Mouse (Mus musculus) bone marrow, adult 2 months (tissue): ENCODE results near the gene Islr. TPM values are rescaled to one million over a fixed set of nuclear protein-coding genes. Genes with fewer than 3 reads are reported as not detected.

Experiments
- H3K27ac ChIP-seq: fragments of 200-500 bp; 2 replicates; pipeline ENCODE4 v1.5.1; 2012; ENCODE audit warnings: low read depth, mild to moderate bottlenecking, control low read depth, inconsistent platforms, low read length; ENCODE audit not compliant: control insufficient read depth, poor library complexity, insufficient read depth
- H3K4me1 ChIP-seq: fragments of 200-500 bp; 2 replicates; pipeline ENCODE4 v1.6.1; 2011; ENCODE audit warnings: low read length; ENCODE audit not compliant: control insufficient read depth, insufficient read depth
- H3K4me3 ChIP-seq: fragments of 200-500 bp; replicated peaks from 2 replicates; pipeline ENCODE3; 2011; ENCODE audit warnings: mild to moderate bottlenecking, low read depth, low read length, control low read depth; ENCODE audit not compliant: control insufficient read depth
- CTCF ChIP-seq: fragments of 200-500 bp; IDR thresholded peaks from 2 replicates; pipeline ENCODE4 v1.5.1; 2011; ENCODE audit warnings: low read length, control low read depth; ENCODE audit not compliant: control insufficient read depth, insufficient read depth
- POLR2A ChIP-seq: fragments of 200-500 bp; IDR thresholded peaks from 2 replicates; pipeline ENCODE4 v1.6.1; 2011; ENCODE audit warnings: low read depth, mild to moderate bottlenecking, control low read depth, low read length, borderline replicate concordance; ENCODE audit not compliant: control insufficient read depth
- WGBS: fragments of 180-500 bp; shearing (Covaris S2); methylation state at CpG from one replicate; pipeline ENCODE4 v1.1.7; 2018; 5-methylcytosine and 5-hydroxymethylcytosine counted together
- polyA plus RNA-seq: library from polyadenylated mRNA; stranded (reverse); fragments of >200 nt; gene quantifications from 2 replicates; pipeline ENCODE4 v1.2.4, GENCODE M21; 2011; ENCODE audit warnings: low replicate concordance; ENCODE audit not compliant: missing spikeins, insufficient read depth, insufficient read length

The Islr gene
- polyA plus RNA-seq, 1 experiment: 6.3 TPM

- Histone ChIP-seq H3K4me1 (no peaks in the 10 kb centered on the region), H3K4me3 (no peak overlapping the region), H3K27ac (no peak overlapping the region)
- 7% methylated on average over 22 of the region's 22 CpGs for WGBS
- no peak for TF ChIP-seq CTCF
- TF ChIP-seq POLR2A: no peak
These were observed 90.7 kb downstream of the Islr start for GRCm38 (mm10) chr9:58113279-58113884.

- TF ChIP-seq CTCF (no peak), POLR2A (no peak)
- no peak overlapping the region for H3K4me3 ChIP-seq
- 33% methylated on average over 6 of the region's 6 CpGs for WGBS
- no peak overlapping the region for H3K27ac ChIP-seq
- H3K4me1 ChIP-seq: no peaks in the 10 kb centered on the region
These were observed 91.2 kb downstream of the Islr start for GRCm38 (mm10) chr9:58112866-58113278.

- Histone ChIP-seq H3K4me3 (no peak overlapping the region), H3K4me1 (no peaks in the 10 kb centered on the region), H3K27ac (no peak overlapping the region)
- 41% methylated on average over 6 of the region's 6 CpGs for WGBS
- TF ChIP-seq CTCF (no peak), POLR2A (no peak)
These were observed 91.8 kb downstream of the Islr start for GRCm38 (mm10) chr9:58112321-58112751.

GRCm38 (mm10) chr9:58111431-58111830 lies 92.7 kb downstream of the Islr start:
- Histone ChIP-seq H3K27ac (no peak overlapping the region), H3K4me1 (no peaks in the 10 kb centered on the region), H3K4me3 (no peak overlapping the region)
- TF ChIP-seq CTCF (no peak), POLR2A (no peak)
- WGBS: 59% methylated on average over 6 of the region's 6 CpGs

- 75% methylated on average over 5 of the region's 5 CpGs for WGBS
- TF ChIP-seq CTCF: no peak
- no peak for TF ChIP-seq POLR2A
- no peaks in the 10 kb centered on the region for H3K4me1 ChIP-seq
- no peak overlapping the region for H3K4me3 ChIP-seq
- H3K27ac ChIP-seq: no peak overlapping the region
These were observed 93.3 kb downstream of the Islr start for GRCm38 (mm10) chr9:58110787-58111186.

- TF ChIP-seq POLR2A (no peak), CTCF (no peak)
- H3K4me1 ChIP-seq: no peaks in the 10 kb centered on the region
- H3K4me3 ChIP-seq: no peak overlapping the region
- no peak overlapping the region for H3K27ac ChIP-seq
- WGBS: 77% methylated on average over 5 of the region's 5 CpGs
These were observed 96.6 kb downstream of the Islr start for GRCm38 (mm10) chr9:58107494-58107893.

Other genes with a start within 250 kb of the Islr start
- 0.86 and 1.6 TPM in 2 replicates for gene Cyp11a1, start 197.9 kb downstream of the Islr start, polyA plus RNA-seq
- not detected in 2 replicates for gene Stra6, start 140.5 kb downstream of the Islr start, polyA plus RNA-seq
- not detected in 2 replicates for gene Ccdc33, start 85.5 kb downstream of the Islr start, polyA plus RNA-seq
- gene Islr2, start within 50 bp of the Islr start, polyA plus RNA-seq: 0.49 TPM in 1 of 2 replicates, not detected in the other
- gene Pml, start 45.5 kb upstream of the Islr start, polyA plus RNA-seq: 48.3 and 92.4 TPM in 2 replicates
- 14.4 and 24.5 TPM in 2 replicates for gene Stoml1, start 48.9 kb upstream of the Islr start, polyA plus RNA-seq
- gene Loxl1, start 108.9 kb upstream of the Islr start, polyA plus RNA-seq: 4.0 and 5.2 TPM in 2 replicates
- gene Tbc1d21, start 166.1 kb upstream of the Islr start, polyA plus RNA-seq: not detected in 2 replicates